Mouse (Mus musculus) R1 (cell line): ENCODE data around the gene Cgrrf1.
"Not testable (repeated sequence)": the region's sequence is repeated elsewhere in the genome, so short reads cannot be mapped to it uniquely, and the experiment has no call there.

Experiments
- DNase-seq: peaks from one replicate; pipeline ENCODE4 v3.0.0-alpha.2; 2018; ENCODE audit warnings: low read depth, low spot score

Cgrrf1 gene

DNA sequence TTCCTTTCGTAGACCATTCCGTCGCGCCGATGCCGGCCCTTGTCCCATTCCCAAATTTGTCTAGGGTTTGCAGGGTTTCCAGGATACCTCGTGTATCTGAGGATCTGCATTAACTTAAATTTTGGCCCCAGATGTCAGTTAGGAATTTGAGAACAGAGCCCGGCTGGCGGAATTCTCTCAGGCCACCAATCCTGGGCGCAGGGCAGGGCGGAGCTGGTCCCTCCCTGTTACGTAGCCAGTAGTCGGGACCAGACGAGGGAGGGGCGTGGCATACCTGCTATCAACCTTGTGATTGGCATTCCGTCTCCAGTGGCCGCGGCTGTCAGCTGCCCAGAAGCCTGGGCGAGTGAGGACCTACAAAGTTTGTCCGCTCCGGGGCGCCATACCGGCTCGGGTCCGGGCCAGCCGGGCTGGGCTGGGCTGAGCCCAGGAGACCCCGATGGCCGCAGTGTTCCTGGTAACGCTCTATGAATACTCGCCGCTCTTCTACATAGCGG is at the start of gene Cgrrf1:
Gene Cgrrf1, plus strand, starts transcription at position 289 of the 497 bp plus-strand sequence.
- peak; percentile 93 for DNase-seq

DNA sequence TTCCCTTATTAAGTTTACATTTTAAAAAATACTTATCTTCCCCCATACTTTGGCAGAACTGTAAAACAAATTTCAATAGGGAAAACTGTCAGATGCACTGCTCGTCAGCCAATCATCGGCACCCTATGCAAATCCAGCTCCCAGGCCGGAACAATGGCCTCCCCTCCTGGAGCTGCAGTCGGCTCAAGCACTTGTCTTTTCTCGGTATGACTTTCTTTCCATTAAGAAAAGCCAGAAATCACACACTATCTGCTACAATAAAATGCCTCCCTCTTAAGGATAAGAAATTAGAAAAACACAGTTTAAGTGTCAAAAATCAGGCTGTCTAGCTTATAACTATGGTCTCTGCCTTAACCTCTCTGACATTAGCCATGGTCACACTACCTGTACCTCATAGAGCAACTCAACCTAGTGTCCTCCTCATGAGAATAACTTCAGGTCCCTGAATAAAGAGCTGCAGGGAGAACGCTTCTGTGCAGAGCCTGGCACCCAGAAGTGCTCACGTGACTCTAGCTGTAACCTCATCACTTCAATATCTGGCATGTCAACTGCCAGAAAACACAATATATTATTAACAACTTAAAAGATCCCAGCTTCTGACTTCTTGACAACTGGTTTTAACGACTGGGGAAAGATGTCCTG is 49.6 kb upstream of the Cgrrf1 start:
- DNase-seq, result no peak

DNA sequence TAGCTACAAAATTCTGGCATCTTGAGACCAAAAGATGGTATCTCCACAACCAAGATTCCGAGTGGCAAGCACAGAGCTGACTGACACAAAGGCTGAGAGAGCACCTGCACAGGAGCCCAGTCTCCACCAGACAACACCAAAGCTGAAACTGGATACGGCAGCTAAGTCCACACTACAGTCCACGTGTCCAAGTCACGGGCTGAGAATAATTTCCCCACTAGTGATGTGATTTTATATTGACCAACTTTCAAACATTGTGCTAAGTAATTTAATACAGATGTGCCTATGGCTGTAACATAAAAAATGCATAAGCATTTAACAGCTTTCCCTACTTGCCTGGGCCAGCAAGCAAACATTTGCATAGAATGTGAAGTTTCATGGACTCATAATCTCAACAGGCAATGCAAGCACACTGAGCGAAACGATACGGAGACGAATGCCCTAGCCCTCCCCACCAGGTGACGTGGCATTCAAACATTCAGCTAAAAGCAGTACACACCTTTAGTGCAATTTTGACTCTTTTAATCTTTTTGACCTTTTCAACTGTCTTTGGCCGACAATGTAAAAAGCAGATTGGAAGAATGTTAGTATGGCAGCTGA is 48.5 kb upstream of the Cgrrf1 start:
- DNase-seq, result no peak

DNA sequence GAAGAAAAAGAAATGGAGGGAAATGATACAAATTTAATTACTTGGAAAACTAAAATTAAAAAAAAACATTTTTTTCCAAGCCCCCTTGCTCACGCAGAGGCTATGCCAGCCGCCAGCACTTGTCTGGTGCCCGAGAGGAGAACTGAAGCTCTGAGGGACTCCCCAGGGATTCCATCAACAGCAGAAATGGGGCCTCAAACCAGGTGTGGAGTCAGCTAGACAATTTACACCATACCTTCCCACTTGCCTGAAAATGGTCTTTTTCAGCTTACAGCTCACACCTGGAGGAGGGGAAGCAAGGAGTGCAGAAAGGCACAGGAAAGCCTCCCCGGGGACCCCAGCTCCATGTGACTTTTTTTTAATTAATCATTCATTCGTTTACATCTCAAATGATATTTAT is 46.7 kb upstream of the Cgrrf1 start:
- no peak for DNase-seq

DNA sequence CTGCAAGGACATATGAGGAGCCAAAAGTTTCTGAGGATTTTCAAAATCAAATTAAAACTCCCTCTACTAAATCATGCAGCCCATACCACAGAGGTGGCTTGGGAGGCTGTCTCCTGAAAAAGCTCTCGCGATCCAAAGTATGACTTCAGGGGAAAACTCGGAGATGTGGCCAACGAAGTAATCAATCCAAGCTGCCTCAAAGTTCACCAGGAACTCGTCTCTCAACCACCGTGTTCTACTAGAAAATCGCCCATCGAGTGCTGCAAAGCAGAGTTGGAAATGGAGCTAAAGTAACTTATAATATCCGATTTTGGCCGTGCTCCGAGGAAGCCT is 44.5 kb upstream of the Cgrrf1 start:
- DNase-seq, result peak; percentile 41

DNA sequence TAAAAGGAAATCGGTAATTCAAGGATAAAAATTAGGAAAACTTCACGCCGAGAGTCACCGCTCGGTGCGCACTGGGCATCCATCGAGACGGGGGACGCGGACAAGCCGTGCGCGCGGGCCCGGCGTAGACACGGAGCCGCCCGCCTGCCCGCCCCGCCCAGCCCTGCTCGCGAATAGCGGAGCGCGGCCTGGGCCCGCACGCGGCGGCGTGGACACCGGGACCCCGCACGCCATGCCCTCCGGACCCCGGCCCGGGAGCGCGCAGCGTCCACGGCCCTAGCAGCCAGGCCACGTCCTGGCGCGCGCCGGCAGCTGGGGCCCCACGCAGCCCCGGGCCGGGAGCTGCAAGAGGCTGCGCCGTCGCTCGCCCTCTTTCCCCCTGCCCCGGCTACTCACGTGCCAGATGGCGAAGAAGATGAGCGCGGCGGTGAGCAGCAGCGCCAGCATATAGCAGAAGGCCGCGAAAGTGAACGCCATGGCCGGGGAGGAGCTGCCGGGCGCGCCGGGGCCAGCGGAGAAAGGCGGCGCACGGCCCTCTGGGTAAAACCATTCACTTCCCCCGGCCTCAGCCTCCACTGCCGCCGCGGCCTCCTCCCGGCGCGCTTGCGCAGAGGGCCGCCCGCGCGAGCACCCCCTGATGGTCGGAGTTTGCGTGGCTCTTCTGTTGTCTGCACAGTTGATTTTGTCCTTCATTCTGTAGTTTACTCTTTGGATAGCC is 44.0 kb upstream of the Cgrrf1 start, which contains the start of gene Cnih1:
Gene Cnih1, minus strand, starts transcription at position 625 of the 718 bp plus-strand sequence.
- peak; percentile 88 for DNase-seq

DNA sequence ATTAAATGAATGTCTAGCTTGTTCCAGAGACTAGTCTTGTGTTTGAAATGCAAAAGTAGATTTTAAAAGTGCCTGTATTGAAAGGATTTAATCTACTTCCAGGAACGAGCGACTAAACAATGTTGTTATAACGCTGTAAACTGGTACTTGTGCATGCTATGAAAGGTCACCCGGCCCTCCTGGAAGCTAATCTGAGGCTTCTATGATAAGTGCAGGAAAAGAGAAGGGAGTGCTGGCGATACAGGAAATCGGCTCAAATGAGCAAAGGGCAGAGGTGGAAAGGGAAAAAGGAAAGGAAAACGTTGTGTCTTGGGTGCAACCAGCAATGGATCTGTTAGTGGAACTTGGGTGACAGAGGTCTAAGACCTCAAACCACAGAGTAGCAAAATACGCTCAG is 43.4 kb upstream of the Cgrrf1 start:
- DNase-seq, result no peak

DNA sequence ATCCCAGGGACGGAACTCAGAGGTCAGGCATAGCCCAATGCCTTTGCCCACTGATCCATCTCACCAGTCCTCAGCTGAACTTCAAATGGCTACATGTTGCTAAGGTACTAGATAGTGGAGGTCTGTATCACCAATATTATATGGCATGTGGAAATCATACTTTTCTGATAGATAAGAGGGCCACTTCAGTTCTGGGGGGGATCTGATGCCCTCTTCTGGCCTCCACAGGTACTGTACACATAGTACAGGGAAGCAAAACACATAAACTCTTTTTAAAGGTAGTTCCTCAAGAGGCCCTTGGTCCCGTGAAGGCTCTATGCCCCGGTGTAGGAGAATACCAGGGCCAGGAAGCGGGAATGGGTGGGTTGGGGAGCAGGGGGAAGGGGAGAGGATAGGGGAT is 41.6 kb upstream of the Cgrrf1 start:
- peak; percentile 52 for DNase-seq

DNA sequence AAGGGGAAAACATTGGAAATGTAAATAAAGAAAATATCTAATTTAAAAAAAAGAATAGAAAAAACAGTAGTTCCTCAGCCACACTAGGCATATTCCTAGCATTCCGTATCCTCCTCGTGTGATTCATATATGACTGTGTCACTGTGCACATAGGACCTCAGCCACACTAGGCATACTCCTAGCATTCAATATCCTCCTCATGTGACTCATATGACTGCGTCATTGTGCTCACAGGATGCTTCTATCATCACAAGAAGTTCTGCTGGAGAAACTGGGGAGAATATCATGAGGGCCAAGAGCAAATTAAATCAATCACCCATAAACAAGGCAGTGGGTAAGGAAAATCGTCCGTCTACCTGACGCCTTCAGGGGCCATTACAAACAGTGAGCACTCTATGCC is 41.2 kb upstream of the Cgrrf1 start:
- no peak for DNase-seq

DNA sequence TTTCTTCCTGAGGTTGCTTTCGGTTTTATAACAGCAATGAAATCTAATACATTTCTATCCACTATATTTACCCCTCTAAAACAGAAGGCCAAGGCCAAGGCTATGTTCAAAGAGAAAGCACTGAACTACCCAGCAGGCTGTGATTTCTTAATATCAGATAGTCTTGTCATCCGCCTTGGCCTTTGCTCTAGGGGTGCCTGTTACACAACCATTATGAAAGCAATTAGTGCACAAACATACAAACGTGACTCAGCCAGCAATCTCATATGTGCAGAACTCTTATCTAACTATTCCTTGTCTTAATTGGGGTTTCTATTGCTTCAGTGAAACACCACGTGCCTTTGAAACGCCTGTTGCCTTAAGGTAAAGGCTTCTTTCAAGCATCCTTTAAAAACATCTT is 37.8 kb upstream of the Cgrrf1 start:
- no peak for DNase-seq

DNA sequence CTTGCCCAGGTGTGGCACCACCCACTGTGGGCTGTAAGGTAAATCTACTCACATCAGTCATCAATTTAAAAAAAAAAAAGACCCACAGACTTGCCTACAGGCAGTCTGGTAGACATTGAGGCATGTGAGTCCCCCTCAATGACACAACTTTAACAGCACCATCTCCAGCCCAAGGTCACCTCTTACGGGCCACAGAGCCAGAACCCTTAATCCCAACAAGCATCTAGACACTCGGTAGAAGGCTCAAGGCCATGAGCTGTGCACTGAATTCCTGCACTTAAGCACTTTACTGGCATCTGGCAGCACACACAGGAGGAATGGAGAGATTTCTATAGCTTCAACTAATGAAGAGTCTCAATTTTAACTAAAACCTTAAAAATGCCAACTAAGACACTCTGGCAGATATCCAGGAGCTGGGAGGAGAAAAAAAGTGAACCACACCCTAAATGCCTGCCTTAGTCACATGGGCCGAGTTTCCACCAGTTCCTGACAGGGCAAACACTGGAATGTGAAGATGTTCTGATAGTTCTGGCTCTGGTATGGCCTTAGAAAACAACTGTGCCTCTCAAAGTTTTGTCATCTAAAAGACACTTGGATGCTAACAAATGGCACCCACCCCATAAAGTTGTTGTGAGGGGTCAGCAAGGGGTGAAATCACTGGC is 31.1 kb upstream of the Cgrrf1 start:
- DNase-seq, result no peak

DNA sequence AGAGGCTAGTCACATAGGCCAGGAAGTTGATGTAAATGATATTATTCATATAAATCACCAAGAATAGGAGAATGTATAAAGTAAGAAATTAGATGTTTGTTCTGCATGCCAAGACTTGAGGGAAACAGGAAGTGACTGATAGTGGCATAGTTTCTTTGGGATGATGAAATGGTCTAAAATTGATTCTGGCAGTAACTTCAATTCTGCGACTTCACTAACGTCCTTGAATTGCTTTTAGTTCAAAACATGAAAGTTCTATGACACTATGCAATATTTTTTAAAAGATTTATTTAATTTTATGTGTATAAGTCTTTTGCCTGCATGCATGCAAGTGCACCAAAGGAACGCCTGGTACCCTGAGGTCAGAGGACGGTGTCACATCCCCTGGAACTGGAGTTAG is 28.7 kb upstream of the Cgrrf1 start:
- DNase-seq, result no peak

DNA sequence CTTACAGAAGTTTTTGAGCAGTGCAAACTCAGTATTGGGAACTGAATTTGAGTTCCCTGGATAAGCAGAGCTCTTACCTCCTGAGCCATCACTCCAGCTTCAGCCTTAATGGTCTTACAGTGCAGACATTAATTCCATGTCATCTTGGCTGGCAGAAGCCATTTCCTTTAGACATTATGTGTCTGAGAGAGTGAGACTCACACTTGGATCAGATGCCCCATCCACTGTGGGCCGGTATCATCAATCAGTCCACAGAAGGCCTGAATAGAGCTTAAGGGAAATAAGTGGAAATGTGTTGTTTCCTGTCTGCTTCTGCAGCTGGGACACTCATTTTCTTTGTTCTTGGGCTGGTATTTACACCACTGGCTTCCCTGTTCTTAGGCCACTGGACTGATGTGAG is 28.1 kb upstream of the Cgrrf1 start:
- no peak for DNase-seq

DNA sequence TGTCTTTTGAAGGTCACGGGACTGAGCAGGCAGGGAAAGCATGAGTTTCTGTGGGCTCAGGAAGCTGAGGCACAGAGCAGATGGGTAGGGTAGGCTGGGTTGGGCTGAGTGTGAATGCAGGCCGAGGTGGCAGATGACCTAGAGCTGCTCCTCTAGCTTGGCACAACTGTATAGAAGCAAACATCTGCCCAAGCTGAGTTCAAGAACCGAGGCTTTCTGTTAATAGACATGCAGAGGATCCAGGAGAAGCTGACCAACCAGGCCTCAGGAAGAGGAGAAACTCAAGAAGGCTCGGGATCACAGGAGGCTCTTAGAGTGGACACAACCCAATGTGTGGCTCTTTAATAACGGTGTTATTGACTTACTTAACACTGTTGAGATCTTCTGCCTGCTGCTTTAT is 25.7 kb upstream of the Cgrrf1 start:
- no peak for DNase-seq

DNA sequence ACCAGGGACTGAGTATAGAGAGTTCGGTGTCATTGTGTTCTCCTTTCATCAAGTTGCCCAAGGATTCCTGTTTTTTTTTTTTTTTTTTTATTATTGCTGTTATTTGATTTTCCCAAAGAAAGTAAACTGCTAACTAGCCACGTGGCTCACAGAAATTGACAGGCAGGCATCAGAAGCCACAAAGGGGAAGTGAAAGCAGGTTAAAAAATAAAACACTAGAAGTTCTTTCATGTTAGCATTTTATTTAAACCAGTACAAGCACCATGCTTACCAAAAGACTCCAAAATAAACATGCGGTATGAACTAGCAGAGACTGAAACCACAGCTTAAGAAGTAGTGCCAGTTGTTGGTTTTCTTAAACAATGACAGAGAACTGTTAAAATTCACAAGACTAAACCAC is 24.0 kb upstream of the Cgrrf1 start:
- no peak for DNase-seq

DNA sequence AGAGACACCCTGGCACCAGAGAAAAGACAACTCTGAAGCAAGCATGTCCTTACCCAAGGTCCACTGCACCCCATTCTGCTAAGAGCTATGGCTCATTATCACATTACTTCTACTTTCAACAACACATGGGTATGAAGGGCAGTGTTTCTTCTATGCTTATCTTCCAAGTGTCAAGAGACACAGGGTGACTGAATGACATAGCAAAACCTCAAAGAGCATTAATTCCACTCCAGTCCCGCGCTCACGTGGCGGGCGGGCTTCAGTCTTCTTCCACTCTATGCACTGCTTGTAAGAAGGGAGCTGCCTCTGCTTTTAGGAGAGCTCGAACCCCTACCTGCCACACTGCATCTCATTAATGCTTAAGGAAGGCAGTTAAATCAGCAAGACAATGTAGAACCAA is 16.3 kb upstream of the Cgrrf1 start:
- DNase-seq, result no peak

DNA sequence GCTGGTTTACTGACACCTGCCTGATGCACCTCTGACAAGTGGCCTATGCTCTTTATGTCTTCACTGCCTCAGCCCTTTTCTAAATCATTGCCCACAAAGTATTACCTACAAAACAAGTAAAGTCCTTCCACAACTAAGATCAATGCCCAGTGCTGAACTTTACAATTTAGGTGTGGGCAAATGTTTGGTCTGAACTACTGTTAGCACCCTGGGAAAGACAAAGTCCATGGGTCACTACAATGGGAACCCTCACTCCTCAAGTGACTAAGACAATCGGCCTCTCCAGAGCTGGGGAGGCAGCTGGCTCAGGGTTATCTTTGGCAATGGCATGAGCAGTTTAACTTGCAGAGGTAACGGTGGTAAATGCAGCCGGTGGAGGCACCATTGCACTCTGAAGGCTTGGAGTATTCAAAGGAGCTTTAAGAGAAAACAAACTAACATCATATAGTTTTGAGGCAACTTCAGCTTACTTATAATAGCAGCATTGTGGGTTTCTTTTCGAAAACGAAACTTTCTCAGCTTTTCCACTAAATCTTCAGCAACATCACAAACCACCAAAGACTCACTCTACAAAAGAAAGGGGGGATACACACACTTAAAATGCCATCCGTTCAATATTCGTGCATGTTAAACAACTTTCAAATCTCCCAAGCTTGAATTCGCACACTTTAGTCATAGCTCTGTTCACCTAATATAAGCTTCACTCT is 14.9 kb upstream of the Cgrrf1 start:
- no peak for DNase-seq

DNA sequence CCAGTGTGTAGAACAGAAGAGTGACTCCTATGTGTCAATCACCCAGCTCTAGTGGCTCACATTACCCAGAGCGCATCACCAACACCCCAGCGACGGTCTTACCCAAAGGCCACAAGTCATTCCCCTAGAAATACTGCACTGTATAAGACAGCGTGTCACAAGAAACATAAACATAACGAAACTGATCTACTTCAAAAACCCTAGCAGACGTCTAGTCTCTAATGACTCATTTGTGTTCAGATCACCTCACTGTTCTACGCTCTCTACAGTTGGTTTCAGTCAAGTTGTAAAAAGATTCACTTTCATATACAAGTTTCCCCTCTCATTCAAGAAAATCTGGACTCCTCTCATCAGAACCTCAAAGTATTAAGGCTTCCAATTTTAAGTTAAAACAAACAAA is 13.2 kb upstream of the Cgrrf1 start:
- DNase-seq, result no peak

DNA sequence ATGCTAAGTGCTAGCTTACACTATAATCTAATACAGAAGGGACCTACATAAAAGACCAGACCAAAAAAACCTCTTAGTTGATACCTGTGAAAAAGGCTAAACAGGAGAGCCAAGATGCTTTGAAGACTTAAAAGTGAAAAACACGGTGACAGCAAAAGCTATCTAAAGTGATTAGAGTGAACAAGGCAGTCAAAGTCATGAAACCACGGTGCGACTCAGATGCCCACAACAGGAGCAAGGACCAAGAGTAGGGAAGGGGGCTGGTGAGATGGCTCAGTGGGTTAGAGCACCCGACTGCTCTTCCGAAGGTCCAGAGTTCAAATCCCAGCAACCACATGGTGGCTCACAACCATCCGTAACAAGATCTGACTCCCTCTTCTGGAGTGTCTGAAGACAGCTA is 12.0 kb upstream of the Cgrrf1 start:
- not testable (repeated sequence) for DNase-seq

DNA sequence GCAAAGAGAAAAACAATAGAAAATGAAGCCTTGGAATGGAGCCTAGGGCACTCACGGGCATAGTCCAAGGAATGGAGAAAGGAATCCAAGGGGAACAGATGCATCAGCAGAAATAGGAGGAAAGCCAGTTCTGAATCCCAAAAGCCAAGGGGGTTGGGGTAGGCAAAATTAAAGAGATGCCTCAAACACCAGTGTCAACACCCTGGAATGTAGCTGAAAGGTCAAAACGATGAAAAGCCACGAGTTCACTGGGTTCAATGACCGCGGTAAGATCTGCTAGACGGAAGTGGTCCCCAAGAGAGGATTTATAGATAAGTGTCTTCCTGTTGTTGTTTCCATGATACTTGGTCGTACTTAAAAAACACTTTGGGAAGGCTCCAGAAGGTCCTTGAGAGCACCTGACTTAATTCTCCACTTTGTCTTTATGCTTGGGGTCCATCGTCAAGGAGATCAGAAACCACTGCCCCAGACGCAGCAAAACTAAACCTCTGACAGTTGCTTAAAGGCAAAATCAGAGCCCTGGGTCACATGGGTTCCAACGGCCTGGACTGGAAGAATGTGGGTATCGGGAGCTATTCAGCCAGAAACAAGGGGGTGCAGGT is 10.6 kb upstream of the Cgrrf1 start:
- DNase-seq, result peak; percentile 51
